In the genomic region with DNA sequence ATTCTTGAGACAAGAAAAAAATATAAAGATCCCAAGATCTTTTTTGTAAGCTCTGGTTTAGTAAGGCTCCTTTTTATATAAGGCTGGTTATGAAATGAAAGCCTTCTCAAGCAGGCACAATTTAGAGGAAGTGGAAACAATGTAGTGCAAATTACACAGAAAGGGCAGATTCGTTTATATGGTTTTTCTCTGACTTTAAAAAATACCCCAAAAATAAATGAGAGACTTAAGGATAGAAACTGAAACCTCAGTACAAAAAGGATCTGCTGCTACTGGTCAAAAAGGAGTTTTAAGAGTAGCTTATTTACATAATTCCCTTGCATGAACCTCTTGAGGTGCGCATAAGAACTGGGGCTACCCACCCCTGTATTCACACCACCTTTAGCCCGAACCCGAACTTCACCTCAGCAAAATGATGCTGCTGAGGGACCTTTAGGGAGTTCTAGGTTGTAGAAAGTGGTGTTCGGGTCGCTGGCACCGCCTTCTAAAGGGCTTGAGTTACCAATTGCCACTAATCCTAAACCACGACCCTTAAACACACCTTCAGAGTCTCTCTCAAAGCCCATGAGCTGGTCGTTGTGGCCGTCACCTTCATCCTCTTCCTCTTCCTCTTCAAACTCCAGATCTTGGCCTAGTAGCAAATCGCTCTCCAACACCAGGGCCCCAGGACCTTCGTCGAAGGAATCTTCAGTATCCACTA, we compare ENCODE assay signal across 8 mouse cellular contexts. TPM values are rescaled to one million over a fixed set of nuclear protein-coding genes. Genes with fewer than 3 reads are reported as not detected.
DNase-seq lines count a peak whose midpoint lies in the region; ATAC-seq and TF ChIP-seq lines count a peak whose summit lies in the region.

No protein-coding gene starts in this region.

- TF ChIP-seq CTCF in E14TG2a.4 (conservative IDR thresholded peaks at IDR 0.05; ENCODE audit: low read length), result no peak

- H3K27me3 ChIP-seq in heart, embryonic 14.5 days (ENCODE audit: control insufficient read depth, insufficient read depth, low read length), result no peaks in the 10 kb centered on the region
- H3K27me3 ChIP-seq in E14TG2a.4 (ENCODE audit: insufficient read depth, low read length), result no peaks in the 10 kb centered on the region

- peaks cover 83% of the 10 kb centered on the region for H3K36me3 ChIP-seq in heart, embryonic 14.5 days (ENCODE audit: control insufficient read depth, insufficient read depth, low read length)
- H3K36me3 ChIP-seq in E14TG2a.4 (ENCODE audit: insufficient read depth, low read length) (peaks cover 87% of the 10 kb centered on the region), macrophage (ENCODE audit: inconsistent target) (peaks cover 55% of the 10 kb centered on the region)

- peaks cover 6% of the 10 kb centered on the region for H3K9me3 ChIP-seq in heart, embryonic 14.5 days (ENCODE audit: control insufficient read depth, low read length)
- H3K9me3 ChIP-seq in E14TG2a.4 (ENCODE audit: low read length), result no peaks in the 10 kb centered on the region

- no peak for ATAC-seq in heart, embryonic 14.5 days (ENCODE audit: insufficient number of reproducible peaks, insufficient read depth, low FRiP score, low read depth)
- no peak for ATAC-seq in CD4-positive, CD25-positive, alpha-beta regulatory T cell, adult 4 months

- H3K4me1 ChIP-seq in heart, embryonic 14.5 days (ENCODE audit: control insufficient read depth in 2 of 2, insufficient read depth in 2 of 2, low read length in 2 of 2), result peaks cover 5 to 15% of the 10 kb centered on the region in 2 experiments; a peak in 2 of 4 replicates
- H3K4me1 ChIP-seq in E14TG2a.4 (replicated peaks; ENCODE audit: low read depth, low read length), result peaks cover 72% of the 10 kb centered on the region

- 19% methylated on average over 13 of the region's 13 CpGs for WGBS in heart, embryonic 14.5 days
- 5% methylated on average over 13 of the region's 13 CpGs for WGBS in macrophage (ENCODE audit: missing documents)

- H3K4me3 ChIP-seq in heart, embryonic 14.5 days (ENCODE audit: control insufficient read depth in 1 of 2, insufficient read depth in 1 of 2, low read depth in 1 of 2, low read length in 2 of 2), result peak overlapping the region; percentile 72 to 86
- H3K4me3 ChIP-seq in E14TG2a.4 (replicated peaks; ENCODE audit: low read length) (peak overlapping the region; percentile 90), macrophage (ENCODE audit: inconsistent target) (peak overlapping the region; percentile 89)

- intact Hi-C loops in heart, postnatal 10 days (cut with DNase I), result no loop called here

- H3K27ac ChIP-seq in heart, embryonic 14.5 days (replicated peaks in 1 of 2; ENCODE audit: control insufficient read depth in 1 of 2, insufficient read depth in 1 of 2, low read depth in 2 of 2, low read length in 2 of 2), result peak overlapping the region; percentile 36 to 86
- H3K27ac ChIP-seq in macrophage, result peak overlapping the region; percentile 90

- peaks cover 55% of the 10 kb centered on the region for H3K79me2 ChIP-seq in macrophage (ENCODE audit: inconsistent target)

- DNase-seq in heart, postnatal 10 days, result no peak
- peak; percentile 12 for DNase-seq in forelimb bud, embryonic 11.5 days (ENCODE audit: low read depth, low spot score)
- DNase-seq in layer of hippocampus, adult 9-10 months (ENCODE audit: low spot score), result no peak
- DNase-seq in right cerebral cortex, postnatal 25 days, result no peak

- peak overlapping the region; percentile 90 for H3K4me2 ChIP-seq in heart, embryonic 14.5 days (ENCODE audit: low read length)

- peak overlapping the region; percentile 90 for H3K9ac ChIP-seq in heart, embryonic 14.5 days (ENCODE audit: low read length)

RNA-seq across cellular contexts. Expression of gene Zfp513, which starts 0.9 kb away (rescaled TPM):
- polyA plus RNA-seq in heart, embryonic 14.5 days (2014; fragmentation: Nextera tagmentation; extraction: Ambion mirVana), result 3.3 and 4.3 TPM in 2 replicates
- 10 to 100 TPM; 12.7 to 12.9 TPM for total RNA-seq in heart, postnatal 10 days (2021)
- total RNA-seq in macrophage (2018; cell fraction: chromatin; rRNA removed), result 100 to 1,000 TPM in 14 of 26 experiments, 10 to 100 TPM in 12; 34.5 to 176 (median 108) TPM
- total RNA-seq in macrophage (2018; cell fraction: cytosol; rRNA removed), result 10 to 100 TPM; 21.7 to 46.3 (median 33.1) TPM
- 100 to 1,000 TPM in 8 of 26 experiments, 10 to 100 TPM in 18; 54.2 to 160 (median 82.4) TPM for total RNA-seq in macrophage (2018; cell fraction: nucleus; rRNA removed)
- polyA plus RNA-seq in macrophage (2018), result 20.3 to 33.4 TPM (median 25.0 TPM) in 3 replicates
- polyA plus RNA-seq in CD4-positive, CD25-positive, alpha-beta regulatory T cell, adult 4 months (2017; shearing (Covaris generic)), result 1 to 10 TPM; 4.6 to 6.7 TPM

RNA-seq across cellular contexts. Expression of gene Eif2b4, which starts 8.0 kb away (rescaled TPM):
- 50.7 and 52.5 TPM in 2 replicates for polyA plus RNA-seq in heart, embryonic 14.5 days (2014; fragmentation: Nextera tagmentation; extraction: Ambion mirVana)
- total RNA-seq in heart, postnatal 10 days (2021), result 10 to 100 TPM; 44.8 to 45.2 TPM
- 10 to 100 TPM in 16 of 26 experiments, 1 to 10 TPM in 10; 1.5 to 35.5 (median 11.9) TPM for total RNA-seq in macrophage (2018; cell fraction: chromatin; rRNA removed)
- total RNA-seq in macrophage (2018; cell fraction: cytosol; rRNA removed), result 10 to 100 TPM in 24 of 26 experiments, 1 to 10 TPM in 2; 6.8 to 19.7 (median 13.9) TPM
- 10 to 100 TPM in 16 of 26 experiments, 1 to 10 TPM in 10; 5.3 to 27.3 (median 11.7) TPM for total RNA-seq in macrophage (2018; cell fraction: nucleus; rRNA removed)
- 15.7 to 26.2 TPM (median 16.2 TPM) in 3 replicates for polyA plus RNA-seq in macrophage (2018)
- polyA plus RNA-seq in CD4-positive, CD25-positive, alpha-beta regulatory T cell, adult 4 months (2017; shearing (Covaris generic)), result 10 to 100 TPM; 47.9 to 49.1 TPM

RNA-seq across cellular contexts. Expression of gene Snx17, which starts 8.2 kb away (rescaled TPM):
- polyA plus RNA-seq in heart, embryonic 14.5 days (2014; fragmentation: Nextera tagmentation; extraction: Ambion mirVana), result 118 and 120 TPM in 2 replicates
- 10 to 100 TPM; 80.0 to 80.7 TPM for total RNA-seq in heart, postnatal 10 days (2021)
- 100 to 1,000 TPM in 4 of 26 experiments, 10 to 100 TPM in 22; 24.4 to 141 (median 73.8) TPM for total RNA-seq in macrophage (2018; cell fraction: chromatin; rRNA removed)
- 10 to 100 TPM; 44.3 to 70.4 (median 56.5) TPM for total RNA-seq in macrophage (2018; cell fraction: cytosol; rRNA removed)
- total RNA-seq in macrophage (2018; cell fraction: nucleus; rRNA removed), result 10 to 100 TPM; 30.0 to 71.3 (median 41.8) TPM
- 30.9 to 73.2 TPM (median 66.8 TPM) in 3 replicates for polyA plus RNA-seq in macrophage (2018)
- 100 to 1,000 TPM; 111 to 171 TPM for polyA plus RNA-seq in CD4-positive, CD25-positive, alpha-beta regulatory T cell, adult 4 months (2017; shearing (Covaris generic))

RNA-seq across cellular contexts. Expression of gene Ppm1g, which starts 19.3 kb away (rescaled TPM):
- 85.4 and 91.1 TPM in 2 replicates for polyA plus RNA-seq in heart, embryonic 14.5 days (2014; fragmentation: Nextera tagmentation; extraction: Ambion mirVana)
- total RNA-seq in heart, postnatal 10 days (2021), result 10 to 100 TPM; 70.1 to 86.9 TPM
- 10 to 100 TPM; 10.3 to 60.7 (median 35.5) TPM for total RNA-seq in macrophage (2018; cell fraction: chromatin; rRNA removed)
- total RNA-seq in macrophage (2018; cell fraction: cytosol; rRNA removed), result 10 to 100 TPM; 35.0 to 61.8 (median 49.1) TPM
- total RNA-seq in macrophage (2018; cell fraction: nucleus; rRNA removed), result 10 to 100 TPM; 19.3 to 74.8 (median 34.5) TPM
- polyA plus RNA-seq in macrophage (2018), result 49.8 to 88.3 TPM (median 76.6 TPM) in 3 replicates
- polyA plus RNA-seq in CD4-positive, CD25-positive, alpha-beta regulatory T cell, adult 4 months (2017; shearing (Covaris generic)), result 10 to 100 TPM; 45.9 to 50.4 TPM

RNA-seq across cellular contexts. Expression of gene Gtf3c2, which starts 21.2 kb away (rescaled TPM):
- 39.9 and 42.6 TPM in 2 replicates for polyA plus RNA-seq in heart, embryonic 14.5 days (2014; fragmentation: Nextera tagmentation; extraction: Ambion mirVana)
- 10 to 100 TPM; 45.1 to 48.3 TPM for total RNA-seq in heart, postnatal 10 days (2021)
- 100 to 1,000 TPM in 20 of 26 experiments, 10 to 100 TPM in 6; 80.5 to 217 (median 171) TPM for total RNA-seq in macrophage (2018; cell fraction: chromatin; rRNA removed)
- 10 to 100 TPM; 20.7 to 37.1 (median 26.6) TPM for total RNA-seq in macrophage (2018; cell fraction: cytosol; rRNA removed)
- 100 to 1,000 TPM in 5 of 26 experiments, 10 to 100 TPM in 21; 42.8 to 125 (median 76.1) TPM for total RNA-seq in macrophage (2018; cell fraction: nucleus; rRNA removed)
- 25.3 to 29.9 TPM (median 29.5 TPM) in 3 replicates for polyA plus RNA-seq in macrophage (2018)
- 100 to 1,000 TPM in 1 of 2 experiments, 10 to 100 TPM in 1; 70.2 to 126 TPM for polyA plus RNA-seq in CD4-positive, CD25-positive, alpha-beta regulatory T cell, adult 4 months (2017; shearing (Covaris generic))
